Mouse (Mus musculus): ENCODE measurements around the gene Grid1.

Gene Grid1

DNA sequence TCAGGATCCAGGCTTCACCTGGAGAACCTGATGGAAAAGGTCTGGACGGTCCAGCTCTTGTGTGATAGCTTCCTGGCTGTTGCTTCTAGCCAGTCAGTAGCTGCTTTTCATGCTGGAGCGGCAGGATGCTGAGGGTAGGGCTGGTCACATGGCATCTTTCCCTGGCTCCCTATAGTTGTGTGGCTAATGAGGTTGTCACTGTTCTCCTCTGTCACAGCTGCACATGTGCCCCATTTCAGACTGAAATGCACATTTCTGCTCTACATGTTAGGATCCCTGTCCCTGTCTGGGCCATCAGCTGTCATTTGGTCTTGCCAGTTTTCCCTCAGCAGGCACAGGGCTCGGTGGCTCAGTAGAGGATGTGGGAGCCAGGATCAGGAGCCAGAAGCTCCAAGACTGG lies 17.2 kb downstream of the Grid1 start:
- no peak for DNase-seq (ENCODE audit: low spot score)

GRCm38 (mm10) chr14:34838999-34839398 lies 19.1 kb downstream of the Grid1 start:
- no peak for DNase-seq (ENCODE audit: low spot score)

- no peak for DNase-seq (ENCODE audit: low spot score)
These were observed 20.0 kb downstream of the Grid1 start for GRCm38 (mm10) chr14:34839898-34840297.

DNA sequence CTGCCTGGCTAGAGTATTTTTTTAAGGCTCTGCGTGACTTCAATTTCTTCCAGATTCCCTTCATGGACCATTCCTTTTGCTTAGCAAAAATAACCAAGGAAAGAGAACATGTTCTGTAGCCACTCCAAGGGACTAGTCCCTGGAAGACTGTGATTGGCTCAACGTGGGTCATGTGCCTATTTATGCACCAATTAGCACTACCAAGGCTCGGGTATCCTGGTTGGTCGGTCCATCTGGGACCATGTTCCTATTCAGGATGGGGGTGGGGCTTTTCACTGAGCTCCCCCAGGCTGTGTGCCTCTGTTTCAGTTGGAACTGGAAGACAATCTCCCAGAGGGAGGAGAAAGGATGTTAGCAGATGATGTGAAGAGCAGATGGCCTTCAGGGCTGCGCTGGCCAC lies 23.7 kb downstream of the Grid1 start:
- DNase-seq (ENCODE audit: low spot score): no peak

DNA sequence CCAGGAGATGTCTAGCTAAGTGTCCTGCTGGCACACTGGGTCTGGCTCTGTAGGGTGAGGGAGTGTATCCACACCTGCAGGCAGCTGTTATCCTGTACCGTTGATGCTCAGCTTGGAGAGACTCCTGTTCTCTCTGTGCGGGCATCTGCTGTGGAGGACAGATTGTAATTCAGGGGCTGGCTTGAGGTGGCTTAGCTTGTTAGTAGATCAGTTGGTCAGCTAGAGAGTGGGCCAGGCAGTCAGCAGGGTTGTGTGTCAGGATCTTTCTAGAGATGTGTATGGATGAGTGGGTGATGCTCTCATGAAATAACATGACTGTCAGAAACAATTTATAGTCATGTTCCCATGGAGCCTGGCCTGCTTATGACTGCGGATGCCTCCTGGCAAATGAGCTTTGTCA lies 24.3 kb downstream of the Grid1 start:
- no peak for DNase-seq (ENCODE audit: low spot score)

DNA sequence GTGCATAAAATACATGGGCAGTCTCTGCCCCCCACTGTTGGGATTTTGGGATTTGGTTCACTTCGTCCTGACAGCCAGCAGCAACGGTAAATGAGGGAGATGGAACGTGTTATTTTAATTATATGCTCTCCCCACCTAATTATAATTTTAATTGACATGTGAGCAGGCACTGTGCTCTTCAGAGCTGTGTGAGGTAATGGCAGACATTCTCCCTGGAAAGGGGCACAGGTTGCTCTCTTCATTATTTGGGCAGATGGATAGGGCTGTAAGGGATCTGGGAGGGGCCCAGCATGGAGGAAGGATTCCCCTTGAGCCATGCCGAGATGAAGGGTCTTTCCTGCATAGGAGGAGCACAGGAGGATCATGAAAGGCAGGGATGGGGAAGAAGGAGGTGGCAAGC lies 26.9 kb downstream of the Grid1 start:
- DNase-seq (ENCODE audit: low spot score): no peak

GRCm38 (mm10) chr14:34847625-34848024 lies 27.7 kb downstream of the Grid1 start:
- no peak for DNase-seq (ENCODE audit: low spot score)

DNA sequence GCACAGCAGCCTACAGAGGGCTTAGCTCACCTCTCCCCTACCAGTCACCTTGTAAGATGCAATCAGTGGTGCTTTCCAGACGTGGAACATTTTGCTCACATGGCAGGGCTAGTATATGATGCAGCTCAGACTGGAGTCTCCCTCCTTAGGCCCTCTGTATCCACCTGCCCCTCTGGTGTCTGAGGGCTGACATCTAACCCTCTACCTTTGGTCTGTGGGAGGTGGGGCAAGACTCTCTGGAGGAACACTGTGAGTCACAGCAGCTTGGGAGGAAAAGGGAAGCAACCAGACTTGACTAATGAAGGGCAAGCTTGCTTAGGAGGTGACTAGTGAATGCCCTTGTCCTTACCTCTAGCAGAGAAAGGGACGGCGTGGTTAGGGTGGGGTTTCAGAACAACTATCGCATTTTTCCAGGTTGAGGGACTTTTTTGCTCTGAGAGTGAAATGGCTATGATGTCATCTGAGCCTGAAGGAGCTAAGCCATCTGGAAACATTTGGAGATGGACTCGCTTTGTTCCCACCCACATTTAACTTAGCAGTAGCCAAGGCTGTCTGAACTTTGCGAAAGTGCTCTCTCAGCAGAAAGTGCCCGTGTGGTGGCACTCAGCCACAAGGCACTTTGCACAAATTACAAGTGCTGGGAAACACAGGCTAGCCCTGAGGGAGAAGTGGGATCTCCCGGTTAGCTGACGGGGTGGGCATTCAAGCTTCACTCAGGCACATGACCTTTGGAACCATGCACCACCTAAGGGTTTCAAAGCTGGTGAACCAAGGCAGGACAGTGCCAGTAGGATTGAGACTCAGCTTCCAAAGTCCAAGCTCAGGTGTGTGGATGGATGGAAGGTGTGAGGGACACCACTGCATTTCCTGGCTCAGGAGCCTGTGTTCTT lies 41.2 kb downstream of the Grid1 start:
- no peak for DNase-seq (ENCODE audit: low spot score)

- DNase-seq (ENCODE audit: low spot score): no peak
These were observed 47.4 kb downstream of the Grid1 start for GRCm38 (mm10) chr14:34867266-34867665.

- DNase-seq (ENCODE audit: low spot score): no peak
These were observed 48.8 kb downstream of the Grid1 start for GRCm38 (mm10) chr14:34868513-34869260.

DNA sequence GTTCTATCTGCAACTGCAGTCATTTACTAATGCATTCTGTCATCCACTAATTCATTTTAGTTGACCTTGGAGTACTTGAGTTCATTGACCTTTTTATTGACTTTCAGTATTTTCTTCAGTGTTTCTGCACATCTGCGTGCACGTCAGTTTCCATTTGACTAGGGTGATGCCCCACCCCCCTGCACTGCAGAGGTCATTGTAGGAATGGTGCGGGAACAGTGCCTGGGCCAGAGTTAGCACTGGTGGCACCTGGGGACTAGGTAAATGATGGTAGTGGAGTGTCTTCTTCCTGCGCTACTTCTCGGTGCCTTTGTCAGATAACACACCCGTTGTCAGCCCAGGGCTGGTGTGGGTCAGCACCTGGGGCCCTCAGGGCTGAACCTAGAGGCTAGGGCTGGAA lies 60.1 kb downstream of the Grid1 start:
- no peak for DNase-seq (ENCODE audit: low spot score)

DNA sequence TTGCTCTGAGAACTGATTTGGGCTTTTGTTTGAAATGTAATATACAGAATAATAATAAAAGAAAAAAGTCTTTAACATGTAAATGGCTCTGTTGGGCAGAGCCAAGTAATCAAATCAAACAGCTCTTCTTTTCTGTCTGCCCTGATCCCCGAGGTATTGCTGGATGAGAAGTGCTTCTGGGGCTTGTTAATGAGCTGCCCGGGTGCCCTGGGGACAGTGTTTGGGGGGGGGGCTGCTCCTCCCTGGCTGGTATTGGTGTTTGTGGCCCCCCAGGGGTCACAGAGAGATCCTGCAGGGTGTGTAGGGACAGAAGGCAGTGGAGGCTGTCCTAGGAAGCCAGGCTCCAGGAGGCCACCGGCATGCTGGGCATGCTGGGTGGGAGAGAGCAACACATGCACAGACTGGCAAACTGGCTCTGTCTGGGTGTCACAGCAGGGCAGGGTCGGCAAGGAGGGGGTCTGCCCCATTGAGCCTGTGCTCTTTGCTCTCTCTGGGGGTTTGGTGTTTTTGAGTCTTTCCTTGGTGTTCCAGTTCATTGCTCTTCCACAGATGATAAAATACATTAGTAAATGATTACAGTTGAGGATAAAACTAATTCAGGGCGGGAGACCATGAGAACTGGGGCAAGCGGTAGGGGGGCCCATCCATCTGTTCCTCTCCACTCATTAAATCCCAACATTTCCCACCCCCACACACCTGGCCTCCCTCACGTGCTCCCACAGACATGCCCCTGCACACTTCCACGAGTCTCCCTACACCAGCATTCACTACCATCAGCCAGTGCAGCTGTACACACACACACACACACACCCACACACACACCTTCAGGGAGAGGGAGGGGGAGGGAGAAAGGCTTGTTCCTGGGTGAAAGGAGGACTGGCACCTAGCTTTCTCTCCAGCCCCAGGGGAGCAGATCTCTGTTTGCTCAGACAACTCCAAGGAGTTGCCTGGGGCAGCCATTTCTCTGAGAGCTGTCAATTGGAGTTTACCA lies 60.8 kb downstream of the Grid1 start:
- no peak for DNase-seq (ENCODE audit: low spot score)

- DNase-seq (ENCODE audit: low spot score): no peak
These were observed 64.3 kb downstream of the Grid1 start for GRCm38 (mm10) chr14:34884194-34884593.

- DNase-seq (ENCODE audit: low spot score): no peak
These were observed 64.7 kb downstream of the Grid1 start for GRCm38 (mm10) chr14:34884611-34885010.

- DNase-seq (ENCODE audit: low spot score): no peak
These were observed 72.0 kb downstream of the Grid1 start for GRCm38 (mm10) chr14:34891769-34892532.

DNA sequence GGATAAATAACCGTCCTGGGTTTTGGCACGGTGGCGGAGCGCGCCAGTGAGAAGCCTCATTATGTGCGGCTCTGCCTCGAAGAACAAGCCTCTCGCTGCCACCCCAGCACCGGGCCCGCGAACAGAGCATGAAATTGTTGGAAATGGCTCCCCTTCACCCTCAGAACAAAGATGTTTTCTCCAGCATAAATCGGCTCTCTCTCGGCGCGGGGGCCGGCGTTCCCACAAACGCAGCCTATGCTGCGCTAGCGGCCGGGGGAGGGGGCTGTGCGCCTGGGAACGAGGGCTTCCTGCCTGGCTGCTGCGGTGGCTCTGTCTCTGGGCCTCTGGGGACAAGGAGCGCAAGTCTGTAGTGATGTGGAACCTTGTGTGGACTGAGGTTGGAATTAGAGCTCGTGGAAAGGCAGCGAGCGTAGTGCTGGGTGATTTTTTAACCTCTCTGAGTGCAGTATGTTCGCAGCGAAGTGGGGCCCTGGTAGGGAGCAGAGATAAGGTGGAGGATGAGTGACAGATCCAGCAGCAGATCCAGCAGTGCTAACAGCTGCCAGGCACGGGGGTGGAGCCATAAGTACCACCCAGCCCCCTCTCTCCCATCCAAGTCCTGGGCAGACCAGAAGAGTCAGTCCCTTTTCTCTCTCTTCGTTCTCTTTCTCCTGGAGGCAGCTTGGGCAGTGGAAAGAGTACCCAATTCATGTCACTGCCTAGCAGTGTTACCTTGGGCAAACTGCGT lies 76.5 kb downstream of the Grid1 start:
- no peak for DNase-seq (ENCODE audit: low spot score)

DNA sequence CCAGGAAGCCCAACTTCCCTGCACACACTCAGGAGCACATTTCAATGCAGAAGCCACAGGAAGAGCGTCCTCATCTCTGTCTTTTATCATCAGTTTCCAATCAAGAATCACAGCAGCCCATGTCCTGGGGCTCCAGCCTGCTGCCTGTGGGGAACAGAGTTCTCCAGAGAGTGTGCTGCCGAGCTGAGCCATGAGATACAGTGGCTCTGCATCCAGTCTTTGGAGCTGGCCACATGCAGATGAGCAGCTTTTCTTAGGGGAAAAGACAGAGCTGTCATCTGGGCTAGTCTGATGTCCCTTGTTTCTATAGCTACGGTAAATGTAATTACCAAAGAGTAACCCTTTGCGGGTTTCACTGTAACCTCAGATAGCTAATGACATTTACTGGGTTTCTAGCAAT lies 83.9 kb downstream of the Grid1 start:
- DNase-seq (ENCODE audit: low spot score): no peak

DNA sequence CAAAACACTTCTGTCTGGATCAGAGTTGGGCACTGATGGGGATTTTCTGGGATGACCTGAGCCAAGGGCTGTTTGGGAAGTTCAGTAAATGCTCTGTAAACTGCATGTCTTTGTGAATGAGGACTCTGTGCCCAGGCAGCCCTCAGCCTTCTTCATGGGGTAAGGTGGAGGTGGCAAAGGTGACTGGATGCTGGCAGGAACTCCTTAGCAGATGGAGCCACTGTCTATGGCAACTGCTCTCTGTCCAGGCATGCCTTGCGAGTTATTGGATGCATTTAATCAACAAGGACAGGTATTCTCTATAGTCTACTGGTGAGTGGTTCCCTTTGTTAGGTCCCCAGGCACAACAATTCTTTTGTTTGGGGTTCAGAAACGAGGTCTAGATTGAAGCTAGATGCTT lies 85.8 kb downstream of the Grid1 start:
- no peak for DNase-seq (ENCODE audit: low spot score)

- no peak for DNase-seq (ENCODE audit: low spot score)
These were observed 88.5 kb downstream of the Grid1 start for GRCm38 (mm10) chr14:34908366-34908765.

DNA sequence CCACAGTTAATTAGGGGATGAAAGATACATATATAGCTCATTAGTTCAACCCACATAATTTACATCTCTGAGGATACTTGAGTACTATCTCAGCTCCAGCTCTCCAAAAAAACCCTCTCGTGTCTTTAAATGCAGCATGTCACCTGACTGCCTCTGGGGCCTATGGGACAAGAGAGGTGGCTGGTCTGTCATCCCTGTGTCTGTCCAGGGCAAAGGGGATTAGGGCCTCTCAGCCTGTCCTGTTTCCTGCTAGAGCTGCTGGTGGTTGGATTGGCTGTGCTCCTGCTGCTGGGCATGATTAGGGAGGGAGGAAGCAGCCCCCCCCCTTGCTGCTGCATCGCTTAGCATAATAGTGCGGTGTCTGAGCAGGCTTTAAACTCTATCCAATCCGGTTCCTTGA lies 88.9 kb downstream of the Grid1 start:
- DNase-seq (ENCODE audit: low spot score): no peak

- DNase-seq (ENCODE audit: low spot score): no peak
These were observed 96.4 kb downstream of the Grid1 start for GRCm38 (mm10) chr14:34916315-34916714.

Measured in T-cell, adult 2 months (primary cell).